Mouse (Mus musculus): ENCODE data around the gene Eif4e1b. TPM values are rescaled to one million over a fixed set of nuclear protein-coding genes. Genes with fewer than 3 reads are reported as not detected.
A peak's percentile ranks its signal among the peaks of the same experiment; 100 is the strongest.
"Not testable (repeated sequence)": the region's sequence is repeated elsewhere in the genome, so short reads cannot be mapped to it uniquely, and the experiment has no call there.

Eif4e1b gene
- polyA plus RNA-seq, 1 experiment from 2014 or later, result not detected

GRCm38 (mm10) chr13:54766192-54766768 is 17.5 kb upstream of the Eif4e1b start, which contains the start of gene Sncb:
Gene Sncb (minus strand): TSS chr13:54766595.
- ATAC-seq, result peak; percentile 91
- 1% methylated on average over 35 of the region's 35 CpGs for WGBS

GRCm38 (mm10) chr13:54767012-54767411 is 16.8 kb upstream of the Eif4e1b start:
- 77% methylated on average over 4 of the region's 4 CpGs for WGBS
- no peaks in the 10 kb centered on the region for H3K36me3 ChIP-seq (ENCODE audit: control insufficient read depth, insufficient read depth, low read length)
- no peak overlapping the region for H3K27ac ChIP-seq (ENCODE audit: low read depth, low read length)
- no peak for ATAC-seq
- H3K4me3 ChIP-seq (ENCODE audit: low read depth, low read length), result no peak overlapping the region
- 0 out of 2 replicates have a peak, but pooled peaks cover 3% of the 10 kb centered on the region for H3K4me1 ChIP-seq (ENCODE audit: control insufficient read depth, insufficient read depth, low read length)
- H3K4me2 ChIP-seq (ENCODE audit: low read length), result peak overlapping the region; percentile 89; the same call in 1 of the 2 replicates
- no peak overlapping the region for H3K9ac ChIP-seq (ENCODE audit: low read length)
- peaks cover 27% of the 10 kb centered on the region for H3K27me3 ChIP-seq (replicated peaks; ENCODE audit: control insufficient read depth, insufficient read depth, low read length)
- no peaks in the 10 kb centered on the region for H3K9me3 ChIP-seq (replicated peaks; ENCODE audit: control insufficient read depth, low read length)
- DNase-seq (ENCODE audit: low spot score), result no peak

More at GRCm38 (mm10) chr13:54766192-54766768, 17.5 kb upstream of the Eif4e1b start, which contains the start of gene Sncb:
- H3K4me1 ChIP-seq (ENCODE audit: control insufficient read depth, insufficient read depth, low read length), result 0 out of 2 replicates have a peak, but pooled peaks cover 3% of the 10 kb centered on the region
- peak within 1 kb of the TSS; percentile 45 for H3K4me3 ChIP-seq (ENCODE audit: low read depth, low read length)
- H3K4me2 ChIP-seq (ENCODE audit: low read length), result peak within 1 kb of the TSS; percentile 89
- H3K36me3 ChIP-seq (ENCODE audit: control insufficient read depth, insufficient read depth, low read length), result no peaks in the 10 kb centered on the region
- H3K9ac ChIP-seq (ENCODE audit: low read length), result peak within 1 kb of the TSS; percentile 68
- peak; percentile 82 for DNase-seq (ENCODE audit: low spot score)
- H3K27ac ChIP-seq (ENCODE audit: low read depth, low read length), result no peak within 1 kb of the TSS
- H3K27me3 ChIP-seq (replicated peaks; ENCODE audit: control insufficient read depth, insufficient read depth, low read length), result peaks cover 27% of the 10 kb centered on the region
- no peaks in the 10 kb centered on the region for H3K9me3 ChIP-seq (replicated peaks; ENCODE audit: control insufficient read depth, low read length)

DNA sequence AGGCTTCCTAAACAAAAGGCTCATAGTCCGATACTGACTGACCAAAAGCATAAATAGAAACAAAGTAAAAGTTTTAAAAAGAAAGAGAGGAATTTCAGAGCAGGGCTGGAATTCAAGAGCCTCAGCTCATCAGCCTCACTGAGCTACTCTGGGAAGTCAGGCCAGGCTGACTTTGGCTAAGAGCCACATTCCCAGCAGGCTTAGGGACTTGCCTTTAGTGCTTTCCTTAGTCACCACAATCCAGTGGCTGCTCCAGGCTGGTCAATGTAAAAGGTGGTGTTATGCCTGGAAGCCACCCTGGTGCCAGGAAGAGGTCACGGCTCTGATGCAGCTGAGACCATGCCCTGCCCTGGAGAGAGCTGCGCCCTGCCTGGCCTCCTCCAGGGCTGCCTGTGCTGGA is 3.2 kb upstream of the Eif4e1b start:
- Histone ChIP-seq H3K4me1 (ENCODE audit: control insufficient read depth, insufficient read depth, low read length) (no peaks in the 10 kb centered on the region; the same call in 1 of the 2 replicates), H3K27me3 (replicated peaks; ENCODE audit: control insufficient read depth, insufficient read depth, low read length) (no peaks in the 10 kb centered on the region), H3K4me2 (ENCODE audit: low read length) (no peak overlapping the region), H3K27ac (ENCODE audit: low read depth, low read length) (no peak overlapping the region), H3K9ac (ENCODE audit: low read length) (no peak overlapping the region), H3K9me3 (replicated peaks; ENCODE audit: control insufficient read depth, low read length) (no peaks in the 10 kb centered on the region), H3K4me3 (ENCODE audit: low read depth, low read length) (no peak overlapping the region), H3K36me3 (ENCODE audit: control insufficient read depth, insufficient read depth, low read length) (no peaks in the 10 kb centered on the region)
- ATAC-seq (no peak), DNase-seq (ENCODE audit: low spot score) (peak; percentile 74)
- WGBS, result 78% methylated on average over 3 of the region's 3 CpGs

DNA sequence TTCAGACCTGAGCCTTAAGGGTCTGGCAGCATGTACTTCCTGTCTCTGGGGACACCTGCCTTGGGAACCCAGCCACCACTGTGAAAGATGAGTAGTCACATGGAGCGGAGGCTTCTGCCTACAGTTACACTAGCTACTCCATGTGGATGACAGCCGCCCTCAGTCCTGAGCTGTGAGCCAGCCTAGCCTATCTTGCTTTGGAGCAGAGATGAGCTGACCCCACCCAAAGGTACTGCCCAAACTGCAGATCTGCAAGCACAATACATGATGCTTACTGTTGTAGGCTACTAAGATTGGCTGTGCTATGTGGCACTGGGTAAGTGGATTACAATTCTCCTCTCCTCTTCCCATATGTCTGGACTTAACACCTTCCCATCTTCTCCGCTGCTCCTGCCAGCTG is 2.7 kb upstream of the Eif4e1b start:
- ATAC-seq (no peak), DNase-seq (ENCODE audit: low spot score) (no peak)
- Histone ChIP-seq H3K9ac (ENCODE audit: low read length) (no peak overlapping the region), H3K4me2 (ENCODE audit: low read length) (no peak overlapping the region), H3K9me3 (replicated peaks; ENCODE audit: control insufficient read depth, low read length) (no peaks in the 10 kb centered on the region), H3K4me1 (ENCODE audit: control insufficient read depth, insufficient read depth, low read length) (no peaks in the 10 kb centered on the region; the same call in 1 of the 2 replicates), H3K4me3 (ENCODE audit: low read depth, low read length) (no peak overlapping the region), H3K27ac (ENCODE audit: low read depth, low read length) (no peak overlapping the region), H3K27me3 (replicated peaks; ENCODE audit: control insufficient read depth, insufficient read depth, low read length) (no peaks in the 10 kb centered on the region), H3K36me3 (ENCODE audit: control insufficient read depth, insufficient read depth, low read length) (no peaks in the 10 kb centered on the region)
- 85% methylated on average over 3 of the region's 3 CpGs for WGBS

- Histone ChIP-seq H3K9ac (ENCODE audit: low read length) (no peak overlapping the region), H3K4me3 (ENCODE audit: low read depth, low read length) (no peak overlapping the region), H3K36me3 (ENCODE audit: control insufficient read depth, insufficient read depth, low read length) (no peaks in the 10 kb centered on the region), H3K27ac (ENCODE audit: low read depth, low read length) (no peak overlapping the region), H3K27me3 (replicated peaks; ENCODE audit: control insufficient read depth, insufficient read depth, low read length) (no peaks in the 10 kb centered on the region), H3K9me3 (replicated peaks; ENCODE audit: control insufficient read depth, low read length) (no peaks in the 10 kb centered on the region), H3K4me2 (ENCODE audit: low read length) (no peak overlapping the region), H3K4me1 (ENCODE audit: control insufficient read depth, insufficient read depth, low read length) (no peaks in the 10 kb centered on the region; the same call in 1 of the 2 replicates)
- ATAC-seq (no peak), DNase-seq (ENCODE audit: low spot score) (no peak)
- 33% methylated on average over 2 of the region's 2 CpGs for WGBS
Measured at GRCm38 (mm10) chr13:54783235-54783634, 563 bp upstream of the Eif4e1b start.

DNA sequence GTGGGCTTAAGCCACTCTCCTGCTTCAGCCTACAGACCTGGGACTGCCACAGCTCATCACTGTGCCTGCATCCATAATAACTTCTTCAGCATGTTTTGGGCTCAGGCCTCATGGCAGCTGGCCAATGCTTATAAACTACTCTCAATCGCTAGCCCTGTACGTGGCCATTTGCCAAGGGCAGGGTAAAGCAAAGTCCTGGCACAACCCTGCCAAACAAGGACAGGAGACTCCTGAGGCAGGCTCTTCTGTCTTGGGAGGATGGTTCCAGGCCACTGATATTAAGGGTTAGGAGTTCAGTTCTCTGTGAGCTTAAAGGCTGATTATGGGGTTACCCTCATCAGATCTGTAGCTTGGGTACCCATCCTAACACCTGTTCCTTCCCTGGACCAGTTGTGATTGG is 3.8 kb downstream of the Eif4e1b start:
- not testable (repeated sequence) for DNase-seq (ENCODE audit: low spot score); H3K27me3 ChIP-seq (replicated peaks; ENCODE audit: control insufficient read depth, insufficient read depth, low read length); H3K36me3 ChIP-seq (ENCODE audit: control insufficient read depth, insufficient read depth, low read length); H3K4me1 ChIP-seq (ENCODE audit: control insufficient read depth, insufficient read depth, low read length); H3K4me3 ChIP-seq (ENCODE audit: low read depth, low read length); H3K9me3 ChIP-seq (replicated peaks; ENCODE audit: control insufficient read depth, low read length); H3K27ac ChIP-seq (ENCODE audit: low read depth, low read length); H3K4me2 ChIP-seq (ENCODE audit: low read length); H3K9ac ChIP-seq (ENCODE audit: low read length); ATAC-seq
- 23% methylated on average over 2 of the region's 2 CpGs for WGBS

DNA sequence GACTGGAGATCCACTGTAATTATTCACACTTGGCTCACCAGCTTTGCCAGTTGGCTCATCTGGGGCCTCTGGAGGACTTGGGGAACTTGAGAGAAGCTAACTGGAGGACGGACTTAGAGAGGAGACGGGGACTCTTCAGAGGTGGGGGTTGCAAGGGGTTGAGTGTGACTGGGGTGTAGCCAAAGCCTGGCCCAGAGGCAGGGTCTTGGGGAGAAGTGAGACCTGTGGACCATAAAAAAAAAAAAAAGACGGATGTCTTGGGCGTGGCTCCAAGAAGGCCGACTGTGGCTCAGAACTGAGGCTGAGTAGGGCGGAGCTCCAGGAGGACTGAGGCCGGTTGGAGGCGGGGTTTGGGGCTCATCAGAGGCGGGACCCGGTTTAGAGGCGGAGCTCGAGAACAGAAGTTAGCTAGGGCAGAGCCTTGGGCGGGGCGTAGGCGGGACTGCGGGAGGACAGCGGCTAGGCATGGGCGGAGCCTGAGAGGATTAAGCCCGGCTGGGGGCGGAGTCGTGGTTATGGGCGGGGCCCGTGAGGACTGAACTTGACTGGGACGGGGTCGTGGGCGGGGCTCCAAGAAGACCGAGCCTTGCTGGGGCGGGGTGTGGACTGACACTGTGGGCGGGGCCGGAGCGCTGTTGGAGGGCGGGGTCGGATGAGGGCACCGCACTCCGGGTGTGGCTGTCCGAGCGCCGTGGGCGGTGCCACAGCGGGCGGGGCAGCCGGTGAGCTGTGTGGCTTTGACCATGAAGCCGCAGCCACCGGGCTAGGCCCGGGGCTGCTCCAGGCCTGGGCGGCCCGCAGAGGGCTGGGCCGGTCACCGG is 5.2 kb downstream of the Eif4e1b start, which contains the start of gene Tspan17:
Gene Tspan17 (plus strand): TSS at position 638 of the 821 bp plus-strand sequence.
- 0 out of 2 replicates have a peak, but pooled peaks cover 6% of the 10 kb centered on the region for H3K27me3 ChIP-seq (replicated peaks; ENCODE audit: control insufficient read depth, insufficient read depth, low read length)
- ATAC-seq (peak; percentile 91), DNase-seq (ENCODE audit: low spot score) (peak; percentile 94)
- H3K36me3 ChIP-seq (ENCODE audit: control insufficient read depth, insufficient read depth, low read length), result no peaks in the 10 kb centered on the region
- WGBS, result 2% methylated on average over 45 of the region's 49 CpGs
- peak within 1 kb of the TSS; percentile 63 for H3K9ac ChIP-seq (ENCODE audit: low read length)
- peaks cover 3% of the 10 kb centered on the region; the same call in 1 of the 2 replicates for H3K4me1 ChIP-seq (ENCODE audit: control insufficient read depth, insufficient read depth, low read length)
- H3K4me3 ChIP-seq (ENCODE audit: low read depth, low read length), result peak within 1 kb of the TSS; percentile 54
- no peaks in the 10 kb centered on the region for H3K9me3 ChIP-seq (replicated peaks; ENCODE audit: control insufficient read depth, low read length)
- peak within 1 kb of the TSS; percentile 97 for H3K4me2 ChIP-seq (ENCODE audit: low read length)
- H3K27ac ChIP-seq (ENCODE audit: low read depth, low read length), result no peak within 1 kb of the TSS

DNA sequence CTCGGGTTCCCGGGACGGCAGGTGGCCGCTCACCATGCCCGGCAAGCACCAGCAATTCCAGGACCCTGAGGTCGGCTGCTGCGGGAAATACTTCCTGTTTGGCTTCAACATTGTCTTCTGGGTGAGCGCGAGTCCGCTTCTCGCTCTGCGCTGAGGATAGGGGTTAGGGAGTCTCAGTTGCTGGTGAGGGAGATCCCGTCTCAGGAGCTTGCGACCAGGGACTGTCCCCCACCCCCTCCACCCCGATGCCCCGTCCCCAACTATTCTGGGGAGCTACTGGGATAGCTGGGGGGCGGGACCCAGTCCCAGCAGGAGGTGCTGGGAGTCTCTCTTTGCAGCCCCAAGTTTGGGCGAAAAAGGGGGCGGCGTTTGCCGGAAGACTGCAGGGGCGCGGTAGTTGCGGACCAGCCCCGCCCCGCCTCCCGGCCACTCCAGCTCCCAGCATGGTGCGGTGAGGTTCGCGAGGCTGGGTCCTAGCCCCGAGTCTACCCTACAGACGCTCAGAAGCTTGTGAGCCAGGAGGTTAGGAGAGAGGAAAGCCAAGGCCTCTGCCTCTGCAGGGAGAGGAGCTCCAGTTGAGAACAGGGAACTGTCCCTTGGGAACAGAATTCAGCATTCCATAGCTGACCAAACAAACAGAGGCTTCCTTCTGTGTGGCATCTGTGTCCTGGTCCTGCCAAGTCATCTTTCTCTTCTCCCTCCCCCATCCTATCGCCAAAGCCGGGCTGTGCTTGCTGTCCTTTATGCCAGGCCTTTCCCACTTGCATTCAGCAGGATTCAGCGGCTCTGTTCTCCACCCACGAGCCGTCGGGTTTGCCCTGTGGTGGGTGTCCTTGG is 6.0 kb downstream of the Eif4e1b start:
- Histone ChIP-seq H3K9ac (ENCODE audit: low read length) (peak overlapping the region; percentile 63), H3K4me1 (ENCODE audit: control insufficient read depth, insufficient read depth, low read length) (peaks cover 3% of the 10 kb centered on the region; the same call in 1 of the 2 replicates), H3K27ac (ENCODE audit: low read depth, low read length) (no peak overlapping the region), H3K36me3 (ENCODE audit: control insufficient read depth, insufficient read depth, low read length) (no peaks in the 10 kb centered on the region), H3K4me2 (ENCODE audit: low read length) (peak overlapping the region; percentile 97), H3K27me3 (replicated peaks; ENCODE audit: control insufficient read depth, insufficient read depth, low read length) (0 out of 2 replicates have a peak, but pooled peaks cover 6% of the 10 kb centered on the region), H3K9me3 (replicated peaks; ENCODE audit: control insufficient read depth, low read length) (no peaks in the 10 kb centered on the region), H3K4me3 (ENCODE audit: low read depth, low read length) (peak overlapping the region; percentile 54)
- DNase-seq (ENCODE audit: low spot score), result peak; percentile 44
- 2% methylated on average over 38 of the region's 38 CpGs for WGBS
- ATAC-seq, result peak; percentile 45

Measured in forebrain, embryonic 14.5 days (tissue).